Mouse (Mus musculus) heart, adult 2 months (tissue): ENCODE data around the gene Rgs1. TPM values are rescaled to one million over a fixed set of nuclear protein-coding genes. Genes with fewer than 3 reads are reported as not detected.
A peak's percentile ranks its signal among the peaks of the same experiment; 100 is the strongest.

Experiments
- DNase-seq, 2 experiments: peaks; one replicate each; pipeline ENCODE4 v3.0.0; 2021
- H3K27ac ChIP-seq: fragments of 200-600 bp; 2 replicates; pipeline ENCODE4 v1.8.1; 2022
- H3K27me3 ChIP-seq: fragments of 200-500 bp; 2 replicates; pipeline ENCODE4 v1.6.1; 2012; ENCODE audit warnings: mild to moderate bottlenecking, low read length, inconsistent platforms, mixed read lengths; ENCODE audit not compliant: control insufficient read depth, insufficient read depth
- H3K36me3 ChIP-seq: fragments of 200-500 bp; 2 replicates; pipeline ENCODE4 v1.6.1; 2012; ENCODE audit warnings: low read length, inconsistent platforms; ENCODE audit not compliant: control insufficient read depth, insufficient read depth
- H3K4me1 ChIP-seq: fragments of 200-500 bp; 2 replicates; pipeline ENCODE4 v1.6.1; 2011; ENCODE audit warnings: low read length; ENCODE audit not compliant: control insufficient read depth, insufficient read depth
- H3K4me3 ChIP-seq: fragments of 200-600 bp; 2 replicates; pipeline ENCODE4 v1.8.1; 2022
- H3K79me2 ChIP-seq: fragments of 200-500 bp; replicated peaks from 2 replicates; pipeline ENCODE4 v1.6.1; 2012; ENCODE audit warnings: mild to moderate bottlenecking, inconsistent platforms, low read length, moderate library complexity, mixed read lengths; ENCODE audit not compliant: control insufficient read depth, insufficient read depth
- H3K9ac ChIP-seq: fragments of 200-500 bp; 2 replicates; pipeline ENCODE4 v1.6.1; 2012; ENCODE audit warnings: low read depth, mild to moderate bottlenecking, control low read depth, inconsistent platforms, low read length, mixed read lengths
- CTCF ChIP-seq: fragments of 200-600 bp; IDR thresholded peaks from 2 replicates; pipeline ENCODE4 v1.8.1; 2022; ENCODE audit warnings: antibody characterized with exemption, mild to moderate bottlenecking, moderate library complexity
- EP300 ChIP-seq: fragments of 200-500 bp; IDR thresholded peaks from 2 replicates; pipeline ENCODE4 v1.6.1; 2011; ENCODE audit warnings: low read depth, low read length, control low read depth; ENCODE audit not compliant: insufficient read depth
- POLR2A ChIP-seq: fragments of 200-500 bp; IDR thresholded peaks from 2 replicates; pipeline ENCODE4 v1.6.1; 2011; ENCODE audit warnings: mild to moderate bottlenecking, low read depth, low read length, control low read depth; ENCODE audit not compliant: insufficient read depth
- WGBS: fragments of 180-500 bp; shearing (Covaris S2); methylation state at CpG from one replicate; pipeline ENCODE4 v1.1.7; 2018; 5-methylcytosine and 5-hydroxymethylcytosine counted together
- intact Hi-C: fragments of 180-260 bp; cut with DNase I; formaldehyde crosslinking; loops from one replicate; pipeline ENCODE4 v1.15.1; 2025
- polyA plus RNA-seq: library from polyadenylated mRNA; depleted of rRNA; stranded (reverse); fragments of >200 nt; gene quantifications from 2 replicates; pipeline ENCODE4 v1.2.3, GENCODE M21; 2012
- total RNA-seq, 2 experiments: library from RNA; stranded (reverse); gene quantifications; 2 replicates each; pipeline ENCODE4 v1.2.3; 2021

The Rgs1 gene
- total and polyA plus RNA-seq, 3 experiments, result not detected

DNA sequence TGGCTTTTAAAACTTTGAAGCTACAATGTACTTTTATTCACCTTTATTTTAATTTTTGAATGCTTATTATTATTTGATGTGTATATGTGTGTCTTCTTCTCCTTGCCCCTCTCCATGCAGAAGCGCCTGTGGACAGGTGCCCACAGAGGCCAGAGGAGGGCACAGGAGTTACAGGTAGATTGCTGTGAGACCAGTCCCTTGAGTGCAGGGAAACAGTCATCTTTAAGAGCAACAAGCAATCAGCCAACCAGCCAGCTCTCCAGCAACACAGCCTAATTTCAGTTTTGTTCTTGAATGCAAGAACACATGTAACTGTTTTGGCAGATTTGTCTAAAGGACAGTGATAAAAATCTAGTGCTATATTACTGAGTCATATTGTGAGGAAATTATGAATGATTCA is 1.7 kb downstream of the Rgs1 start:
- WGBS, result 94% methylated on average over 1 of the region's 1 CpGs
- H3K27me3 ChIP-seq, result no peaks in the 10 kb centered on the region
- no peaks in the 10 kb centered on the region for H3K79me2 ChIP-seq
- no peak for DNase-seq
- TF ChIP-seq CTCF, result no peak
- no peak for TF ChIP-seq POLR2A
- no peak for TF ChIP-seq EP300
- intact Hi-C loops, result no loop called here
- H3K36me3 ChIP-seq, result no peaks in the 10 kb centered on the region
- no peak overlapping the region for H3K9ac ChIP-seq
- H3K4me1 ChIP-seq, result no peaks in the 10 kb centered on the region
- no peak overlapping the region for H3K27ac ChIP-seq
- no peak overlapping the region for H3K4me3 ChIP-seq

DNA sequence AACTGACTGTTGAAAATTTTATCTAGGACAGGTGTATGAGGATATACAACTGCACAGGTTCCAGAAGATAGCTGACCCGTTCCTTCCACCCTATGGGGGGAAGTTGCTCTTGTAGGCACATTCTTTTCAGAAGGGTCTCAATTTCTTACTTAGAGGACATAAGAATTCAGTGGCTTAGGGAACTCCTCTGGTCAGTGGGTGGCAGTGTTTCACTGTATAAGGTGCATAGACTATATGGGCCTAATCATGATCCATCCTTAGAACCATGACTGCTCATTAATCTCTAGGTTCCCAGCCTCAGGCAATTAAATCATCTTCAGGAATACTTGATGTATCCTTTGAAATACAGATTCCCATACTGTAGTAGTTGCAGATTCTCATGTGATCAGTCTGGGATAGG is 5.5 kb downstream of the Rgs1 start:
- WGBS, result 25% methylated on average over 1 of the region's 1 CpGs
- Histone ChIP-seq H3K4me3 (no peak overlapping the region), H3K36me3 (no peaks in the 10 kb centered on the region), H3K27me3 (no peaks in the 10 kb centered on the region), H3K27ac (no peak overlapping the region), H3K4me1 (no peaks in the 10 kb centered on the region), H3K9ac (no peak overlapping the region), H3K79me2 (no peaks in the 10 kb centered on the region)
- TF ChIP-seq POLR2A (no peak), EP300 (no peak), CTCF (peak; percentile 67)
- DNase-seq, result no peak
- intact Hi-C loops, result no loop called here

DNA sequence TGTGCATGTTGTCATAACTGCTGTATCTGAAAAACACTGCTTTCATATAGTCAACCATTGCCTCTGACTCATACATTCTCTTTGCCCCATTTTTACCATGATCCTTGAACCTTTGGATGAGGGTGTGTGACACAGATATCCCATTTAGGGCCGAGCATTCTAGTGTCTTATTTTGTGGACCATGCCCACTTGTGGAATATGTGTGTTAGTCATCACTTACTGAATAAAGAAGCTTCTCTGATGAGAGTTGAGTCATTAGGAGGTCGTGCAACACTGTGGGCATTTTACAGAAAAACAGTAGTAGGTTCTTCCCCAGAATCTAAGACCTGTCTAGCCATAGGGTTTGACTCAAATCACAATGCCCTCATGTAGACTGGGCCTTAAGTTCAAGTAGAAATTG is 9.8 kb downstream of the Rgs1 start:
- WGBS, result 68% methylated on average over 2 of the region's 2 CpGs
- Histone ChIP-seq H3K4me3 (no peak overlapping the region), H3K79me2 (no peaks in the 10 kb centered on the region), H3K36me3 (no peaks in the 10 kb centered on the region), H3K27ac (no peak overlapping the region), H3K4me1 (no peaks in the 10 kb centered on the region), H3K27me3 (no peaks in the 10 kb centered on the region), H3K9ac (no peak overlapping the region)
- DNase-seq, result no peak
- TF ChIP-seq CTCF (no peak), EP300 (no peak)
- intact Hi-C loops, result no loop called here

DNA sequence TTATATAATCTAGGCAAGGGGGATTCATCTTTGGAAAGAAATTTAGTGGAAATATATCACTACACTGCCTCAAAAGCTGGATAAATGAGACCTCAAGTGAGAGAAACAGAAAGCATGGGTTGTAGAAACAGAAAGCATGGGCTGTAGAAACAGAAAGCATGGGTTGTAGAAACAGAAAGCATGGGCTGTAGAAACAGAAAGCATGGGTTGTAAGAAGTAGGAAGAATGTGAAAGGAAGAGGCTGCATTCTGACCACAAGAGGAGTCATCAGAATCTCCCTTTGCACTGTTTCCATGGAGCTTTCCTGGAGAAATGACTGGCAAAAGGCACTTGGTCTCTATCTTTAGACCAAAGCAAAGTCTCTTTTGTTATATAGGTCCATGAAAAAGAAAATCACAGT is 33.8 kb downstream of the Rgs1 start:
- no peaks in the 10 kb centered on the region for H3K79me2 ChIP-seq
- no peaks in the 10 kb centered on the region for H3K4me1 ChIP-seq
- intact Hi-C loops, result no loop called here
- no peaks in the 10 kb centered on the region for H3K27me3 ChIP-seq
- no peak overlapping the region for H3K9ac ChIP-seq
- H3K4me3 ChIP-seq, result no peak overlapping the region
- TF ChIP-seq EP300, result no peak
- TF ChIP-seq CTCF, result no peak
- no peak for TF ChIP-seq POLR2A
- no peaks in the 10 kb centered on the region for H3K36me3 ChIP-seq
- H3K27ac ChIP-seq, result no peak overlapping the region
- no peak for DNase-seq

DNA sequence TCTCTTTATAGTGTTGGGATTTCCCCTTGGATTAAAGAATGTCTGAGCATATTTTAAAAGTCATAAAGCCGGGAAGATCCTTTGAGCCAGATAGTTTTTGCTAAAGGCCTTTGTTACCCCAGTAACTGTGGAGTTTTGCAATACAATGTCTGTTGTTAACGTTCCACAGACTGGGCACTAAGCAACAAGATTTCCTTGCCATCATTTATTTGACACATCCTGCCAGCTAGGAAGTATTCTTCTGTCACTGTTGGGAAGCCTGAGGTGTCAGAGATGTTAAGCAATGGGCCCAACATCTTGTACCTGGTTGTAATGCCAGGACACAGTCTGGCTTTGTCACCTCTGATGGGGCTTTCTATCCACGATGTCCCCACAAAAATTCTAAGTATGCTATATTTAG is 38.1 kb downstream of the Rgs1 start:
- Histone ChIP-seq H3K27me3 (no peaks in the 10 kb centered on the region), H3K27ac (no peak overlapping the region), H3K79me2 (no peaks in the 10 kb centered on the region), H3K4me1 (no peaks in the 10 kb centered on the region), H3K9ac (no peak overlapping the region), H3K4me3 (no peak overlapping the region), H3K36me3 (no peaks in the 10 kb centered on the region)
- intact Hi-C loops, result no loop called here
- no peak for TF ChIP-seq CTCF
- no peak for TF ChIP-seq EP300
- no peak for TF ChIP-seq POLR2A
- WGBS, result 56% methylated on average over 3 of the region's 3 CpGs
- no peak for DNase-seq

DNA sequence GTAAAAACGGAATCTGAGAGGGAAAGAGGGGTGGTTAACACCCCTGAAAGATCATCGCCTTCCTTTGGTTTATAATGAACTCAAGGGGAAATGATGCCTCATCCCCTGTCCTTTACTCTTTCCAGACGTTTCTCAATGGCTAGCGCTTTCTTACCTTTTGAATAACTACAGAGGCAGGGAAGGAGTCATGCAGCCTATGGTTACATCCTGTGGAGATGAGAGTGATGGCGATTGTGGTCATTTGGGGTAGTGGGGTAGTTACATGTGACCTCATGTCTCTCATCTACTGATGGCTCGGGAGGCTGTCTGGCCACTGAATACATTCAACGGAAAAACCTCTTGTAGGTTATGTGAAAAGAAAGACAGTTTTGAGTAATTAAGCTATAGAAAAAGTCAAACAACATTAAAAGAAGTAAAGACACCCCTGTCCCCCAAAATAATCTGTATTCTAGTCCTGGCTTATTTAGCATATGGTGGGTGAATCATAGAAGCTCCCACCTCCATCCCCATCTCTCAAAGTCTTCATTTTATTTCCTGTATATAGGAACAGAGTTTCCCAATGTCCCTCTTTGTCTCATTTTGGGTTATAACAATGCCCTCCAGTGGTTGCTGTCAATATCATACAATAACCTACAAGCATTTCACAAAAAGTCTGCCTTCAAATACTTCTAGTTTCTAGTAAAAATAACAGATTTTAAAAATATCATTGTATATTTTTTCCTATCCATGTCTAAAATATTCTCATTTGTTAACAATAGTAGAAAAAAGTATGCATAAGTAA is 42.6 kb downstream of the Rgs1 start:
- no peak for DNase-seq
- H3K27ac ChIP-seq, result no peak overlapping the region
- H3K79me2 ChIP-seq, result no peaks in the 10 kb centered on the region
- intact Hi-C loops, result loop anchor here (5.0 kb wide), 1 partner anchor 394 kb away; no protein-coding TSS in a partner anchor
- H3K9ac ChIP-seq, result no peak overlapping the region
- 72% methylated on average over 7 of the region's 7 CpGs for WGBS
- H3K4me1 ChIP-seq, result no peaks in the 10 kb centered on the region
- no peaks in the 10 kb centered on the region for H3K36me3 ChIP-seq
- H3K27me3 ChIP-seq, result no peaks in the 10 kb centered on the region
- peak; percentile 43 for TF ChIP-seq CTCF
- no peak for TF ChIP-seq POLR2A
- no peak for TF ChIP-seq EP300
- no peak overlapping the region for H3K4me3 ChIP-seq
